Mouse (Mus musculus) neural tube, embryonic 12.5 days (tissue): ENCODE results near the gene Bicc1. TPM values are rescaled to one million over a fixed set of nuclear protein-coding genes. Genes with fewer than 3 reads are reported as not detected.

Source experiments
- ATAC-seq: fragments of 200-750 bp; cut with Nextera tagmentation; 2 replicates; pipeline ENCODE4 v1.8.0; 2017; ENCODE audit warnings: low read depth, mild to moderate bottlenecking, moderate TSS enrichment, moderate library complexity; ENCODE audit not compliant: low FRiP score
- H3K27ac ChIP-seq: fragments of 300-500 bp; sonication (generic); 2 replicates; pipeline ENCODE4 v1.5.1; 2016
- H3K27me3 ChIP-seq: fragments of 300-500 bp; sonication (generic); replicated peaks from 2 replicates; pipeline ENCODE4 v1.6.1; 2016; ENCODE audit warnings: mild to moderate bottlenecking
- H3K36me3 ChIP-seq: fragments of 300-500 bp; sonication (generic); 2 replicates; pipeline ENCODE4 v1.6.1; 2016; ENCODE audit warnings: mild to moderate bottlenecking
- H3K4me1 ChIP-seq: fragments of 300-500 bp; sonication (generic); 2 replicates; pipeline ENCODE4 v1.6.1; 2016
- H3K4me2 ChIP-seq: fragments of 300-500 bp; sonication (generic); replicated peaks from 2 replicates; pipeline ENCODE4 v1.6.1; 2016; ENCODE audit warnings: mild to moderate bottlenecking
- H3K4me3 ChIP-seq: fragments of 300-500 bp; sonication (generic); 2 replicates; pipeline ENCODE4 v1.5.1; 2016
- H3K9ac ChIP-seq: fragments of 300-500 bp; sonication (generic); 2 replicates; pipeline ENCODE4 v1.6.1; 2016; ENCODE audit warnings: mild to moderate bottlenecking
- H3K9me3 ChIP-seq: fragments of 300-500 bp; sonication (generic); 2 replicates; pipeline ENCODE4 v1.6.1; 2016; ENCODE audit warnings: mild to moderate bottlenecking
- WGBS: fragments of 180-500 bp; shearing (Covaris S2); methylation state at CpG from one replicate; pipeline ENCODE4 v1.1.7; 2016; 5-methylcytosine and 5-hydroxymethylcytosine counted together
- polyA plus RNA-seq: library from polyadenylated mRNA; unstranded; fragments of >200 nt; fragmentation: Nextera tagmentation; extraction: Ambion mirVana; gene quantifications from 2 replicates; pipeline ENCODE4 v1.2.1, GENCODE M21; 2016

Gene Bicc1
- polyA plus RNA-seq, 1 experiment from 2014 or later, result 7.7 TPM

DNA sequence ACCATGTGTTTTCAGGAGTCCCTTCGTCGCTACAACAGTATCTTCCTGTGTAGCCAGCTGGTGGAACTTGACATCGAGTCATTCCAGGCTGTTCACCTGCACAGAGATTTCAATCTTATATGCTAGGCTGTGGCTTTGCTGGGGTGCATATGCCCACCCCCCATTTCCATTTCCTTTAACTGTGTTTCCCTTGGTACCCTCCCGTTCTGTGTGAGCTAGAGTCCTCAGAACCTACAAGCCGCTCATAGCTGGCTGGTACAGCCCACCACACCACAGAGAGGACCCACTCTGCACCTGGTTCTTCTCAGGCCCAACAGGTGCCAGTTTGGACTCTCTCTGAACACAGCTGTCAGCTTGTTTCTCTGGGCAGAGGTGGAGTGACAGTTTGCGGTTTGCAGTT, 244.4 kb downstream of the Bicc1 start:
- no peak overlapping the region for H3K4me2 ChIP-seq
- H3K27me3 ChIP-seq, result no peaks in the 10 kb centered on the region
- no peak overlapping the region for H3K9ac ChIP-seq
- H3K4me3 ChIP-seq, result no peak overlapping the region
- H3K4me1 ChIP-seq, result no peaks in the 10 kb centered on the region
- H3K36me3 ChIP-seq, result no peaks in the 10 kb centered on the region; the same call in 1 of the 2 replicates
- 94% methylated on average over 6 of the region's 6 CpGs for WGBS
- ATAC-seq, result no peak
- H3K9me3 ChIP-seq, result no peaks in the 10 kb centered on the region
- H3K27ac ChIP-seq, result no peak overlapping the region

DNA sequence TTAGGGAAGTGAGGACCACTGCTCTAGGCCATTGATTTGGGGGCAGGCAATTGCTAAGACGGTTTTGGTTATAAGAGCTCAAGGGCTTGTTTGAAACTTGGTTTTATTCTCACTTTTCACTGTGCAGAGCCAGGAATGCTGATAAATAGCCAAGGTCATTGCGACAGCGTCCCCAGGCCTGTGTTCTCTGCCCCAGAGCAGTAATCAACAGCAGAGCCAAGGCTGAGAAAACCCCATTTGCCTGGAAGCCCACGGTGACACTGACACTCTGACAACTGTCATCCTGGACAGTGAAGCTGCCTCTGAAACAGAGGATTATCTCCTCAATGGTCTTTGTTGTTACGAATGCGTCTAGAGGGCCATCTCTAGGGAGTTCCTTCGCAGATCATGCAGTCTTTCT, 255.6 kb downstream of the Bicc1 start:
- Histone ChIP-seq H3K27ac (no peak overlapping the region), H3K4me2 (no peak overlapping the region), H3K27me3 (no peaks in the 10 kb centered on the region), H3K4me3 (no peak overlapping the region), H3K36me3 (no peaks in the 10 kb centered on the region), H3K4me1 (no peaks in the 10 kb centered on the region), H3K9me3 (no peaks in the 10 kb centered on the region), H3K9ac (no peak overlapping the region)
- ATAC-seq, result no peak
- 77% methylated on average over 7 of the region's 7 CpGs for WGBS

DNA sequence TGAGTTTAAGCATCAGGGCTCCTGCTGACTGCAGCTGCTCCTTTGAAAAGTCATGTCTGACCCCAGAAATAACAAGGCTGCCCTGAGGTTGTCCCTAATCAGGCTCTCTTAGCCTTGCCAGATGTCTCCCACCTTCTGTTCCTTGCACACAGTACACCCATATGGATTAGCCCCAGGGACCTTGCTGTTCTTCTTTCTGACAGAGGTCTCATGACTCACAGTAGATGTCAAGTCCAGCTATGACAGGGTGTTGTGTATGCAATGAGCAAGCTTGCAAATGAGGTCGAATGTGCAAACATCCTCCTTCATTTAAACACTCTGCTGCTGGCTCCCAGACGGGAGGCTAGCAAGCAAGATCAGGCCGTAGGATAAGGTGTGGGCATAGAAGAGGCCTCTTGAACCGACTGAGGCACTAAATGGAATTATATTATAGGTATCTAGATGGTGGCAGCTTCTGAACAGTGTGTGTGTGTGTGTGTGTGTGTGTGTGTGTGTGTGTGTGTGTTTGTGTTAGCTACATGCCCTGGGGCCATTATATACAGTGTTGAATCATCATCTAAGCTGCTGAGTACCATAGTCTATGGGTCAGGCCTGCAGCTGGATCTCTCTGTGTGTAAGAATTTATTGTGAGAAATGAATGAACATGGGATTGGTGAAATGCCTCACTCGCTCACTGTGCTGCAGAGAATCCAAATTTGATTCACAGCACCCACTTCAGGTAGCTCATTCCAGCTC, 256.6 kb downstream of the Bicc1 start:
- 62% methylated on average over 5 of the region's 5 CpGs for WGBS
- Histone ChIP-seq H3K27me3 (no peaks in the 10 kb centered on the region), H3K27ac (no peak overlapping the region), H3K4me2 (no peak overlapping the region), H3K9ac (no peak overlapping the region), H3K4me1 (no peaks in the 10 kb centered on the region), H3K36me3 (no peaks in the 10 kb centered on the region), H3K9me3 (no peaks in the 10 kb centered on the region), H3K4me3 (no peak overlapping the region)
- no peak for ATAC-seq

DNA sequence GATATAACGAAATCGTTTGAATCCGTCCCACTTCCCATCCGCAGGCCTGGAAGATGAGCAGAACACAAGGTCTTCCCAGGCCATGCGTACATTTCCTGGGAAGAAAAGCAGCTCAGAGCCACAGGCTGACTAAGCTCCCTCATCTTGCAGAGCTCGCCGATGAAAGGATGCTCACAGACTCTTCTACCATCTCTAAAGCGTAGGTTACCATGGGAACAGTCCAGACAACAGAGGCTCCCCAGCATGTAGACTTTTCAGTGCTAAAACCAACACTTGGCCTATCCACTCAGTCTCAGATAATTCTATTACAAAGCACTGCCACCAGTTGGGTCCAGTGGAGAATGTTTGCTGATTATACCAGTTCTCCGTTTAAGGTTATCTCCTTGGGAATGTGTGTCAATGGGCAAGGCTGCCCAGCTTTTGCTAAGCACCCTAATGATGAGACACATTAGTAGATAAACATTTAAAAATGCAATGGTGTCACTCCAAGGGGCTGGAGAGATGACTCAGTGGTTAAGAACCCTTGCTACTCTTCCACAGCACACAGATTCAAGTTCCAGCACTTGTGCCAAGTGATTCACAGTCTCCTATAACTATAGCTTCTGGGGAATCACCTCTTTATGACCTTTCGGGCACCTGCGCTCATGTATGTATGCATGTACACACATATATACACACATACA, 258.2 kb downstream of the Bicc1 start:
- peak; percentile 56; the same call in 1 of the 2 replicates for ATAC-seq
- 74% methylated on average over 11 of the region's 11 CpGs for WGBS

DNA sequence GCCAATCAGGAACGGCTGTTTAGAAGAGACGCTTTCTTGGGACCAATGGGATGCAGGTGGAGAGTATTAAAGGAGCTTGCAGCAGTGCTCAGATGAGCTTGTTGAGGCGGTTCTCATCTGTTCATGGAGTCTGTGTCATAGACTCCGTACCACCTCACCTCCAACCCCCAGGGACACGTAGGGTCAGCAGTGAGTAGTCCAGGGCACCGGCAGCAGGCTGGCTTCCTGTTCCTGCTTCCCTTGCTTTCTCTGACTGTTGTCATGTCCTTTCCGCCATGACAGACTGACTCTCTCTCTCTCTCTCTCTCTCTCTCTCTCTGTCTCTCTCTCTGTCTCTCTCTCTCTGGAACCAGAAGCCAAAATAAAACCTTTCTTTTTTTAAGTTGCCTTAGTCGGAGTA, 263.6 kb downstream of the Bicc1 start:
- Histone ChIP-seq H3K4me1 (no peaks in the 10 kb centered on the region), H3K36me3 (no peaks in the 10 kb centered on the region), H3K4me2 (no peak overlapping the region), H3K27me3 (no peaks in the 10 kb centered on the region), H3K9ac (no peak overlapping the region), H3K9me3 (no peaks in the 10 kb centered on the region), H3K27ac (no peak overlapping the region), H3K4me3 (no peak overlapping the region)
- WGBS, result 93% methylated on average over 8 of the region's 8 CpGs
- no peak for ATAC-seq

More for the DNA sequence above, 258.2 kb downstream of the Bicc1 start:
- no peak overlapping the region for H3K4me3 ChIP-seq
- H3K9ac ChIP-seq, result no peak overlapping the region
- H3K4me1 ChIP-seq, result no peaks in the 10 kb centered on the region
- H3K36me3 ChIP-seq, result no peaks in the 10 kb centered on the region
- H3K9me3 ChIP-seq, result no peaks in the 10 kb centered on the region
- H3K27ac ChIP-seq, result no peak overlapping the region
- no peak overlapping the region for H3K4me2 ChIP-seq
- no peaks in the 10 kb centered on the region for H3K27me3 ChIP-seq

DNA sequence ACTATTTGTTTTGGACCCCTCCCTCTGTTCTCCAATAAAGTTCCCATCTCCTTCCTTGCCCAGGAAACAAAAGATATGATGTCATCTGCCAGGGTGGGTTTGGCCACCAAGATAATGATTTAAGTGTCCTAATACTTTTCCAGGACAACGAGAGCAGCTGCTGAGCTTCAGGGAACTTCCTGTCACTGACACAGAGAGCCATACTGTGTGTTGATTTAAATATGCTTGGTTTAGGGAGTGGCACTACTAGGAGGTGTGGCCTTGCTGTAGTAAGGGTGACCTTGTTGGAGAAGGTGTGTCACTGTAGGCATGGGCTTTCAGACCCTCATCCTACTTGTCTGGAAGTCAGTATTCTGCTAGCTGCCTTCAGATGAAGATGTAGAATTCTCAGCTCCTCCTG, 281.5 kb downstream of the Bicc1 start:
- H3K36me3 ChIP-seq, result no peaks in the 10 kb centered on the region
- ATAC-seq, result no peak
- WGBS, result 71% methylated on average over 1 of the region's 1 CpGs
- no peaks in the 10 kb centered on the region for H3K27me3 ChIP-seq
- H3K27ac ChIP-seq, result no peak overlapping the region
- no peak overlapping the region for H3K4me2 ChIP-seq
- no peak overlapping the region for H3K9ac ChIP-seq
- no peak overlapping the region for H3K4me3 ChIP-seq
- no peaks in the 10 kb centered on the region for H3K9me3 ChIP-seq
- H3K4me1 ChIP-seq, result no peaks in the 10 kb centered on the region

DNA sequence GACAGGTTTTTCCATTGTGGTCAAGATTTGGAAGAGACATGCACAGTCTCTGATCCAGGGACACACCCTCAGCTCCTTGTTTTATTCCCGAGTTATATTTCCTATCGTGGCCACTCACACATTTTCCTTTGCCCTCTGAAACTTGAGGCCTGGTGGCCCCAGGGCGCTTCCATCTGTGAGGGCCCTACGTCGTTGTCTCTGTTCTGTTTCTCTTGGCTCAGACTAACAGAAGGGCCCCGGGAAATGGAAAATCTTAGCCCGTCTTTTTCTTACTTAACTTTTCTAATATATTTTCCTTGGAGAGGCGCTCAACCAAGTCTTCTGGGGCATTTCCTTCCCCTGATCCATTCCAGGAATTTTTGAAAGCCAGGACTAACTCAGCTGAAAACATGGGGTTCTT, 281.9 kb downstream of the Bicc1 start:
- ATAC-seq, result no peak
- no peaks in the 10 kb centered on the region for H3K4me1 ChIP-seq

DNA sequence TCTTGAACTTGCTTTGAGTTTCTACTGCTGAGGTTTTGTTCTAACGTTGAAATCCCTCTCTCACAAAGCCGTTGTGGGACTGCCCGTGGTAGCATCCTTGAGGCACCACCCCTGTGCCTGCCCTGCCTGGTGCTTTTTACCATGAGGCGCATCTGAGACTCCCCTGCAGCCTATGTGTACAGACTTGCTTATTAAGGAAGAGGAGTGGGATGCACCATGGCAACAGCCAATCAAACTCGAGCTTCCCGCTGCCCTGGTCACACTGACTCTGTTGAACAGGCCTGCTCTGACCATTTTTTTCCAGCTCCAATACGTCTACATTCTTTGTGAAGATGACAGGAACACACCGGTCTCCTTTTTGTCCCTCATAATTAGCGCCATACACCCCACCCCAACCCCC, 283.0 kb downstream of the Bicc1 start:
- Histone ChIP-seq H3K27ac (no peak overlapping the region), H3K4me3 (no peak overlapping the region), H3K9me3 (no peaks in the 10 kb centered on the region), H3K4me2 (no peak overlapping the region), H3K36me3 (no peaks in the 10 kb centered on the region), H3K27me3 (no peaks in the 10 kb centered on the region), H3K9ac (no peak overlapping the region), H3K4me1 (no peaks in the 10 kb centered on the region)
- 59% methylated on average over 9 of the region's 9 CpGs for whole genome bisulfite sequencing
- peak; percentile 44; the same call in 1 of the 2 replicates for ATAC-seq

More for the DNA sequence above, 281.9 kb downstream of the Bicc1 start:
- no peak overlapping the region for H3K4me2 ChIP-seq
- H3K36me3 ChIP-seq, result no peaks in the 10 kb centered on the region
- H3K4me3 ChIP-seq, result no peak overlapping the region
- no peak overlapping the region for H3K27ac ChIP-seq
- 77% methylated on average over 8 of the region's 8 CpGs for WGBS
- H3K9me3 ChIP-seq, result no peaks in the 10 kb centered on the region
- H3K27me3 ChIP-seq, result no peaks in the 10 kb centered on the region
- H3K9ac ChIP-seq, result no peak overlapping the region

DNA sequence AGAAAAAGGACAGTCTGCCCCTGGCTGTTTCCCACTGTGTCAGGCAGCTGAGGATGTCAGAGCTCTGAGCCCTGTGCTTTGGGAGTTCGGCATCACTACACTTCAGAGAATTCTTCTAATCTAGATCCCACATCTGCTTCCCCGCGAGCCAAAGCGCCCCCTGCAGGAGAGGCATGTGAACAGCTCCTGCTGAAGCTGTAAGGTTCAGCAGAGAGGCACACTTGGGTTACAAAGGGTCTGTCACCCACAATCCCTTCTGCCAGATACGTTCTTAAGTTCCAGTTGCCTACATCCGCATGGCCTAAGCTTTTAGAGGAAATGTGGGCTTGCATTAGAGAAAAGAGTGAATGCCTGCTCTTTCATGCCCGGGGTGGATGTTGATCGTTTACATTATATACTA, 283.4 kb downstream of the Bicc1 start:
- Histone ChIP-seq H3K4me3 (no peak overlapping the region), H3K4me2 (no peak overlapping the region), H3K27ac (no peak overlapping the region), H3K4me1 (no peaks in the 10 kb centered on the region), H3K9ac (no peak overlapping the region), H3K27me3 (no peaks in the 10 kb centered on the region), H3K36me3 (no peaks in the 10 kb centered on the region), H3K9me3 (no peaks in the 10 kb centered on the region)
- WGBS, result 73% methylated on average over 8 of the region's 8 CpGs
- ATAC-seq, result no peak

DNA sequence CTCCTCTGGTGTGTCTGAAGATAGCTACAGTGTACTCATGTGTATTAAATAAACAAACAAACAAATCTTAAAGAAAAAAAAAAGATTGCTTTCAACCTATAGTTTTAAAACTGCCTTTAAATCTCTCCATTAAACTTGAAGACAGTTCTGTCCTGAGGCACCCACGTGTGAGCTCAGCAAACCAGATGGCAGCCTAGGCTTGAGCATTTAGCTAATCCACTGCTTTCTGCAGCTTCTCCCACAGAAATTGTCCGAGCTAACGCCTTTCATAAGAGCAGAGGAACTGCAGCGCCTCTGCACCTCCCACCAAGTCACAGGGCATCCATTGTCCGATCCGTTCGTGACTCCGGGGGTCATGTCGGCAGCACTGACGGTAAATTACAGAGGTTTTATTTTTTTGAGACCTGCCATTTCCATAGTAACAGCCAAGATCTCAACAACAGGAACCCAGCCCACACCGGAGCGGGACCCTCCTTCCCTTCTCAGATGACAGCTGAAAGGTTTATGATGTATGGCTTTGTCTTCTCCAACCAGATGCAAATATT, 284.4 kb downstream of the Bicc1 start:
- H3K9ac ChIP-seq, result no peak overlapping the region
- peak overlapping the region; percentile 24; the same call in 1 of the 2 replicates for H3K4me2 ChIP-seq
- H3K27ac ChIP-seq, result no peak overlapping the region
- no peaks in the 10 kb centered on the region for H3K36me3 ChIP-seq
- no peak overlapping the region for H3K4me3 ChIP-seq
- no peaks in the 10 kb centered on the region for H3K4me1 ChIP-seq
- H3K9me3 ChIP-seq, result no peaks in the 10 kb centered on the region
- H3K27me3 ChIP-seq, result no peaks in the 10 kb centered on the region
- WGBS, result 15% methylated on average over 12 of the region's 12 CpGs
- ATAC-seq, result no peak
